Mouse (Mus musculus): ENCODE results near the gene Dao. TPM values are rescaled to one million over a fixed set of nuclear protein-coding genes. Genes with fewer than 3 reads are reported as not detected.

The Dao gene
- total and polyA plus RNA-seq, 3 experiments = 1.4 to 3.6 (median 1.9) TPM

DNA sequence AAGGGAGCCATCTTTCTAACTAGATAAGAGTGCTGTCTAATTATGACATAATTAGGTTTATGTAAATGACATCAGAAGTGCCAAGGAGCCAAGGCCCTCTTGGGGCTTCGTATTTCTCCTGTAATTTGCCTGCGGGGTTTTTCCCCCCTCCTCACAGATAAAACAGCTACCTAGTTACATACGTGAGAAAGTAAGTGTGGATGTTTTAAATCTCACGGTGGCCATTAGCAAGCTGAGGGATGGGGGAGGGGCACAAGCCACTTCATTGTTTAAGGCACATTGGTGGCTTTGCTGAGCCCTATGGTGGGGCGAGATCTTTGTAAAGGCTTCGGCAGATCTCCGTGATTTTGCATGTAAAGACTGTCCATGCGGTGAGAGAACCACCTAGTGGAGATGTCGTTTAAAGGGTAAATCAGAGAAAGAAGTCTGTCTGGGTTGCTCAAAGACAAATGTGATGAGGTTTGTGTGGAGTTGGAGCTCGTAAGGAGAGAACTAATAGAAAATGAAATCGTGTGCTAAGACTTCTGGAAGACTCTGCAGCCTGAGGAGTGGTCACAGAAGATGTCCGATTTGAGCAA, 45.3 kb downstream of the Dao start:
- H3K9ac ChIP-seq (ENCODE audit: insufficient read depth, low read depth) = no peak overlapping the region
- peaks cover 9% of the 10 kb centered on the region for H3K9me3 ChIP-seq (replicated peaks; ENCODE audit: low read length)
- H3K4me3 ChIP-seq (replicated peaks in 1 of 3; ENCODE audit: low read depth in 2 of 3, low read length in 2 of 3, poor library complexity in 1 of 3) = no peak overlapping the region
- peak overlapping the region; percentile 64; the same call in 1 of the 2 replicates for H3K4me2 ChIP-seq (ENCODE audit: insufficient read depth, low read depth, poor library complexity, severe bottlenecking)
- dilution Hi-C loops (cut with MboI; ENCODE audit: extremely low pct_ligation_motif_present, extremely low pct_unique_long_range_greater_than_20kb, low sequenced_read_pairs) = no loop called here
- H3K27ac ChIP-seq (ENCODE audit: insufficient read depth, low read depth) = no peak overlapping the region
- no peaks in the 10 kb centered on the region for H3K36me3 ChIP-seq (replicated peaks in 1 of 2; ENCODE audit: control insufficient read depth in 1 of 2, insufficient read depth in 1 of 2, low read length in 1 of 2)
- H3K4me1 ChIP-seq (ENCODE audit: control insufficient read depth in 1 of 2, insufficient read depth in 2 of 2) = peaks cover 11 to 35% of the 10 kb centered on the region in 2 experiments; a peak in 3 of 4 replicates
- H3K27me3 ChIP-seq (replicated peaks) = no peaks in the 10 kb centered on the region
- in situ Hi-C loops (cut with MboI; ENCODE audit: low pct_ligation_motif_present, low pct_unique_long_range_greater_than_20kb, low sequenced_read_pairs) = loop anchor here (5.0 kb wide), 1 partner anchor 197 kb away; no protein-coding TSS in a partner anchor
- H3K79me2 ChIP-seq (replicated peaks; ENCODE audit: control insufficient read depth, extremely low read depth, insufficient read depth, poor library complexity, severe bottlenecking) = no peaks in the 10 kb centered on the region
- peak; percentile 64 for DNase-seq (ENCODE audit: extremely low read depth)
- TF ChIP-seq POLR2A (IDR thresholded peaks at IDR 0.05; ENCODE audit: low read depth, low read length) (no peak), NELFE (IDR thresholded peaks at IDR 0.05; ENCODE audit: low read depth, low read length) (no peak), IRF4 (IDR thresholded peaks at IDR 0.05; ENCODE audit: low read depth, low read length) (no peak), ZC3H11A (IDR thresholded peaks at IDR 0.05; ENCODE audit: low read depth, low read length) (no peak), JUND (conservative IDR thresholded peaks at IDR 0.05; ENCODE audit: low read depth, low read length) (no peak), EP300 (IDR thresholded peaks at IDR 0.05; ENCODE audit: low read length) (0 out of 2 replicates have a peak, but pooled peaks have one; percentile 37), RCOR1 (conservative IDR thresholded peaks at IDR 0.05; ENCODE audit: low read depth, low read length) (no peak), RAD21 (IDR thresholded peaks at IDR 0.05; ENCODE audit: low read depth, low read length) (peak; percentile 60), SMC3 (IDR thresholded peaks at IDR 0.05; ENCODE audit: low read depth, low read length) (peak; percentile 63), ZKSCAN1 (IDR thresholded peaks at IDR 0.05; ENCODE audit: borderline replicate concordance, low read depth, low read length) (no peak), MAX (IDR thresholded peaks at IDR 0.05; ENCODE audit: low read length) (0 out of 2 replicates have a peak, but pooled peaks have one; percentile 28), E2F4 (IDR thresholded peaks at IDR 0.05; ENCODE audit: insufficient replicate concordance, low read depth, low read length) (no peak), ELF1 (IDR thresholded peaks at IDR 0.05; ENCODE audit: low read depth, low read length) (no peak), MEF2A (IDR thresholded peaks at IDR 0.05; ENCODE audit: borderline replicate concordance, low read depth, low read length) (no peak), USF1 (IDR thresholded peaks at IDR 0.05; ENCODE audit: low read depth, low read length) (no peak), CHD2 (IDR thresholded peaks at IDR 0.05; ENCODE audit: low read length) (peak; percentile 63), MAFK (IDR thresholded peaks at IDR 0.05; ENCODE audit: insufficient replicate concordance, low read length) (no peak), SIN3A (IDR thresholded peaks at IDR 0.05; ENCODE audit: low read length) (no peak), JUN (IDR thresholded peaks at IDR 0.05; ENCODE audit: insufficient read depth, low read depth, low read length) (no peak), BHLHE40 (IDR thresholded peaks at IDR 0.05; ENCODE audit: low read depth, low read length) (no peak), TBP (conservative IDR thresholded peaks at IDR 0.05; ENCODE audit: low read depth, low read length) (no peak), GABPA (IDR thresholded peaks at IDR 0.05; ENCODE audit: insufficient replicate concordance, low read depth, low read length) (no peak), USF2 (conservative IDR thresholded peaks at IDR 0.05; ENCODE audit: low read depth, low read length) (no peak), POLR2AphosphoS2 (IDR thresholded peaks at IDR 0.05; ENCODE audit: low read depth, low read length) (no peak), ZMIZ1 (IDR thresholded peaks at IDR 0.05; ENCODE audit: low read depth, low read length) (no peak), TCF12 (IDR thresholded peaks at IDR 0.05; ENCODE audit: low read depth, low read length) (no peak), PAX5 (IDR thresholded peaks at IDR 0.05; ENCODE audit: low read length) (no peak), HCFC1 (IDR thresholded peaks at IDR 0.05; ENCODE audit: low read depth, low read length) (no peak), MAZ (IDR thresholded peaks at IDR 0.05; ENCODE audit: low read depth, low read length) (peak; percentile 56), CTCF (conservative IDR thresholded peaks at IDR 0.05 in 1 of 2, IDR thresholded peaks at IDR 0.05 in 1 of 2; ENCODE audit: low read depth in 2 of 2, low read length in 2 of 2) (peak in 1 of 2 experiments; percentile 62; a peak in 2 of 4 replicates), CHD1 (IDR thresholded peaks at IDR 0.05; ENCODE audit: low read depth, low read length) (no peak), NRF1 (IDR thresholded peaks at IDR 0.05; ENCODE audit: low read depth, low read length) (no peak), KAT2A (IDR thresholded peaks at IDR 0.05; ENCODE audit: insufficient replicate concordance, low read length) (no peak), MXI1 (IDR thresholded peaks at IDR 0.05; ENCODE audit: low read depth, low read length) (no peak), UBTF (IDR thresholded peaks at IDR 0.05; ENCODE audit: low read depth, low read length) (no peak), MYC (IDR thresholded peaks at IDR 0.05; ENCODE audit: low read depth, low read length) (0 out of 2 replicates have a peak, but pooled peaks have one; percentile 52), ZNF384 (IDR thresholded peaks at IDR 0.05; ENCODE audit: low read depth, low read length) (no peak), ETS1 (conservative IDR thresholded peaks at IDR 0.05; ENCODE audit: low read depth, low read length) (no peak; the same call in 1 of the 2 replicates)

Data from CH12.LX (cell line).